Mouse (Mus musculus) heart, postnatal 10 days (tissue): Measurements from ENCODE around the gene Chd4. TPM values are rescaled to one million over a fixed set of nuclear protein-coding genes. Genes with fewer than 3 reads are reported as not detected.
"Not testable (repeated sequence)": the region's sequence is repeated elsewhere in the genome, so short reads cannot be mapped to it uniquely, and the experiment has no call there.

Source experiments
- DNase-seq, 2 experiments: peaks; one replicate each; pipeline ENCODE4 v3.0.0; 2021
- intact Hi-C: fragments of 180-260 bp; cut with DNase I; formaldehyde crosslinking; loops from one replicate; pipeline ENCODE4 v1.15.1; 2025
- total RNA-seq, 2 experiments: library from RNA; stranded (reverse); gene quantifications; 2 replicates each; pipeline ENCODE4 v1.2.3; 2021

Gene Chd4
- 100 to 1,000 TPM; 170 to 183 TPM for total RNA-seq

- intact Hi-C loops = loop anchor here (2.0 to 5.0 kb wide), 2 partner anchors 35 to 97 kb away; partner anchors contain the start of genes Mrpl51, Ncapd2 and Nop2
These were observed at the start of gene Chd4 for GRCm38 (mm10) chr6:125095391-125096278. TSS of gene Chd4 (plus strand) at chr6:125095981.

DNA sequence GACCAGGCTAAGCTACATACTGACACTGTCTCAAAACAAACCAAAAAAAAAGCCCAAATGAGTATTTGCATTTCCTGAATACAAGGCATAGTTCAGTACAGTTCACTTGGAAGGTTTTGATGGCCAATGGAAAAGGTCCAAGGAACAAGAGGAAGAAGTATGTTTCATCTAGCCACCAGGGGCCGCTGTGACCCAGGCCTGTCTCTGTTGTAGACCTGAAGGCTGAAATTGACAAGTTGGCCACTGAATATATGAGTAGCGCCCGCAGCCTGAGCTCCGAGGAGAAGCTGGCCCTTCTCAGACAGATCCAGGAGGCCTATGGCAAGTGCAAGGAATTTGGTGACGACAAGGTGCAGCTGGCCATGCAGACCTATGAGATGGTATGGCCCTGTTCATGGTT, 49.1 kb upstream of the Chd4 start:
- DNase-seq = peak; percentile 85 to 91
- intact Hi-C loops = loop anchor here (1.0 kb wide), 1 partner anchor 36 kb away; no protein-coding TSS in a partner anchor

More at GRCm38 (mm10) chr6:125095391-125096278, at the start of gene Chd4:
- peak; percentile 93 to 94 for DNase-seq

DNA sequence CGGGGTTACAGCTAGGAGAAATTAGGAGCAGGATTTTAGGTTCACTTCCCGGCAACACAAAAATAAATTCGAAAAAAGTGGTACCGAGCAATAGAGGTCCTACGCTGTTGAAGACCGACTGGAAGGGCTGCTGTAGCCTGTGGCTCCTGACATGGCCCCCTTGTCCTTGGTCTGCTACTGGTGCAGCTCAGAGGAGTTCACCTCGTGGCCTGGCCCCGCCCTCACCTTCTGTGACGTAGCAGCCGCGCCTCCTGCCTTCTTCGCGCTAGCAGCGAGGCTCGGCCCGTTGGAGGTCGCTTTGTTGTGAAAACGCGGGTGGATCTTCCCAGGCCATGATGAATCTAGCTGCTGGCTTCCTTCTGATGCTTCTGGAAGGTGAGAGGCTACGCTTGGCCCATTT, 46.1 kb upstream of the Chd4 start, which contains the start of gene Acrbp:
TSS of gene Acrbp (plus strand) at position 12 of the 400 bp plus-strand sequence.
- intact Hi-C loops = no loop called here

GRCm38 (mm10) chr6:125051237-125051636, 44.5 kb upstream of the Chd4 start:
- DNase-seq = no peak
- intact Hi-C loops = no loop called here

More for the DNA sequence above, 46.1 kb upstream of the Chd4 start, which contains the start of gene Acrbp:
- no peak for DNase-seq

DNA sequence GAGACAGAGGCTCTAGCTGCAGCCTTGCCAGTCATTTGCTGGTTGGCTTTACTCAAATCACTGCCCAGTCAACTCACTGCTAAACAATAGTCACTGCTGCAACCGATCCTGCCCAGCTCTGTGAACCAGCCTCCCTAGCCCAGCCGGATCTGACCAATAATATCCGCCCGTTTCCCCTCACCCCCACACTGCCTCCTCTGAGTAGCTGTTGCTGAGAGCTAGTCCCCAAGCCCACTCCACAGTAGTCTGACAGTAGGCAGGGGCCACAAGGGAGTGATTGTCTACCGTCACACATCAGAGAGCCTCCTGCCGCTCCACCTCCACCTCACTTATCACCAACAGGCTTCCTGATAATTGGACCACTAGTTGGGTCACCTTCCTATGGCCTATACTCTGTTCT, 34.3 kb upstream of the Chd4 start:
- no peak for DNase-seq
- intact Hi-C loops = no loop called here

DNA sequence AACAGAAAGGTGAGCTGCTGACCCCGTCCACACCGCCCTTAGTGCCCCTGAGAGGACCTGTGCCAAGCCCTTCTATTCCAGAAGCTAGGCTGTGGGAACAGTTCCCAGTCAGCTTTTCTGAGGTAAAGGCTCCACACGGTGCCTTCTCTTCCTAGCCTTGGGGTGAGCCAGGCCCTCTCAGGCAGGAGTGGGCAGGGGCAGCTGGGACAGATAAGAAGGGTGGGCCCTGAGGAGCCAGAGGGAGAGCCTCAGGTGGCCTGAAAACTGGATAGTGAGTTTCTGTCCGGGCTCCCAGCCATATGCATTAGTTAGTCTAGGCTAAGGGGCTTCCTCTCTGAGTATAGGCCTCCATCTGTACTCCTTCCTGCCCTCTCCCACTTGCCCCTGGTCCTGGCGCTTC, 33.3 kb upstream of the Chd4 start:
- no peak for DNase-seq
- intact Hi-C loops = no loop called here

DNA sequence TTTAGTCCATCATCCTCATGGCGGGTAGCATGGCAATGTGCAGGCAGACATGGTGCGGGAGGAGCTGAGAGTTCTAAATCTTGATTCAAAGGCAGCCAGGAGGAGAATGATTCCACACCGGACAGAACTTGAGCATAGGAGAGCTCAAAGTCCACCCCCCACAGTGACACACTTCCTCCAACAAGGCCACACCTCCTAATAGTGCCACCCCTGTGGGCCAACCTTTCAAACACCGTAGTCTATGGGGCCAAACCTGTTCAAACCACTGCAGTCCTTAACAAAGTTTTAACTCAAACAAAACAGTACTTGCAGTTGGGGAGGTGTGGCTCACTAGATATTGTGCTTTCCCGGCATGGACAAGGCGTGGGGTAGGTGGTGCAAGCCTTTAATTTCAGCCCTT, 31.9 kb upstream of the Chd4 start:
- intact Hi-C loops = no loop called here
- DNase-seq = no peak

- intact Hi-C loops, DNase-seq: not testable (repeated sequence)
These were observed 30.6 kb upstream of the Chd4 start for GRCm38 (mm10) chr6:125065223-125065622.

GRCm38 (mm10) chr6:125067571-125067995, 28.2 kb upstream of the Chd4 start, which contains the start of gene Lpar5:
TSS of gene Lpar5 (plus strand) at chr6:125067920.
- intact Hi-C loops = no loop called here
- no peak for DNase-seq

DNA sequence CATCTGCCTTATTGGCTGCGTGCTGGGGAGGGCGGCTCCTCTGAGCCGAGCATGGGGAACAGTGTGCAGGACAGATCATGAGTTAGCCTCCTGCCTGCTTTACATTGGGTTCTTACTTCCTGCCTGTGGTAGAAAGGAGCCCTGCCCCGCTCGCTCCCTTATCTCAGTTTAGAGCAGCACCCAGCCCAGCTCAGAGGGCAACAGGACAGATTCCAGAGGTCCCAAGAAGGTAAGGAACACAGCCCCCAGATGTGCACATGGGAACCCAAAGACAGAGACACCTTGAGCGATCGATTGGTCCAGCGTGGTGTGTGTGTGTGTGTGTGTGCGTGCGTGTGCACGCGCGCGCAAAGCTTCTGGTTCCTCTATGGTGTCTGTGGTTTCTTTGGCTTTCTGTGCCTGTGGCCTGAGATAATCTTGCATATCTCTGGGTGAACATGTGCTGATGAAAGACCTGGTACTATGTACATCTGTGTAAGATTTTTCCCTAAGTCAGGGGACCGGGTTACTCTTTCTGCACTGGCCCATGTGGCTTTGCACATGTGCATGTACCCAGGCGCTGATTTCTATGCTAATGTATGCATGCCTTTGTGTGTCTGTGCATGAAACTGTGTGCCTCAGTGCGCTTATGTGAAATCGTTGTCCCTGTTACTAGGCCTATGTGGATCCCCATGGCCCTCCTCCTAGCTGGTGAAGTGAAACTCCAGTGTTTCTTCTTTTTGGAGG, 24.4 kb upstream of the Chd4 start:
- no peak for DNase-seq
- intact Hi-C loops = no loop called here

DNA sequence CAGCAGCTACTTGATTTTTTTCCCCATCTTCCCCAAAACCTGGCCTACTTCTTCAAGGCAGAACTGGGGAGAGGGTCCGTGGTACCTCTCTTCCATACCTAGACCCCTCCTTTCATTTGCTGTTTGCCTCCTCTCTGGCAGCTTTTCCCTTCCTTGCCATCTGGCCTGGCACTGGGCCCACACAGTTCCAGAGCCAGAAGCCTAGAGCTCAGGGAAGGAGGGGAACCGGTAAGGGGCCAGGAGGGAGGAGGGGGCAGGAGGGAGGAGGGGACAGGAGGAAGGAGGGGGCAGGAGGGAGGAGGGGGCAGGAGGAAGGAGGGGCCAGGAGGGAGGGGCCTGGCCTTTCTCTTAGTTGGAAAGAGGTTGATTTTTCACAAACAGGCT, 23.9 kb upstream of the Chd4 start:
- intact Hi-C loops = no loop called here
- peak; percentile 31 to 56 for DNase-seq

DNA sequence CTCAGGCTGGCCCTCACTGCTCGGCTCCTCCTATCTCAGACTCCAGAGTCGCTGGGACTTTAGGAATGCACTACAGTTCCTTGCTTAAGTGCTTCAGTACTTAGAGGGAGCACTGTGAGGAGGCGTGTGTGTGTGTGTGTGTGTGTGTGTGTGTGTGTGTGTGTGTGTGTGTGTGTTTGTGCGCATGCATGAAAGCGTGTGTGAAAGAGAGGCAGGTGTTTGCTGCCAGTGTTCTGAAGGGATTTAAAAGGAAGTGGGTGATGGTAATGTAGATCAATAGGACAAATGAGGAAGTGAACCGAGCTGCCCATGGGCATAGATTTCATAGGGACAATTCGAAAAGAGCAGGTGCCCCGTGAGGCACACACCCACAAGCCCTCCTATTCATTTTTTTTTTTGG, 22.0 kb upstream of the Chd4 start:
- DNase-seq = no peak
- intact Hi-C loops = no loop called here

DNA sequence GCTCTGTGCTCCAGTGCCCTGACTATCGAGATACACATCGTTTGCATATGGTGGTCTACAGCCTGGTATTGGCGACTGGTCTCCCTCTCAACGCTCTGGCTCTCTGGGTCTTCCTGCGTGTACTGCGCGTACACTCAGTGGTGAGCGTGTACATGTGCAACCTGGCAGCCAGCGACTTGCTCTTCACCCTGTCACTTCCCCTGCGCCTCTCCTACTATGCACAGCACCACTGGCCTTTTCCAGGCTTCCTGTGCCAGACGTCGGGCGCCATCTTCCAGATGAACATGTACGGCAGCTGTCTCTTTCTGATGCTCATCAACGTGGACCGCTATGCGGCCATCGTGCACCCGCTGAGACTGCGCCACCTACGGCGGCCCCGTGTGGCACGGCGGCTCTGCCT, 14.4 kb upstream of the Chd4 start:
- peak in 1 of 2 experiments; percentile 27 for DNase-seq
- intact Hi-C loops = no loop called here

- intact Hi-C loops = loop anchor here (1.0 kb wide), 2 partner anchors 36 to 235 kb away; no protein-coding TSS in a partner anchor
- DNase-seq = peak; percentile 94 to 95
These were observed 13.8 kb upstream of the Chd4 start for GRCm38 (mm10) chr6:125081797-125082560.

DNA sequence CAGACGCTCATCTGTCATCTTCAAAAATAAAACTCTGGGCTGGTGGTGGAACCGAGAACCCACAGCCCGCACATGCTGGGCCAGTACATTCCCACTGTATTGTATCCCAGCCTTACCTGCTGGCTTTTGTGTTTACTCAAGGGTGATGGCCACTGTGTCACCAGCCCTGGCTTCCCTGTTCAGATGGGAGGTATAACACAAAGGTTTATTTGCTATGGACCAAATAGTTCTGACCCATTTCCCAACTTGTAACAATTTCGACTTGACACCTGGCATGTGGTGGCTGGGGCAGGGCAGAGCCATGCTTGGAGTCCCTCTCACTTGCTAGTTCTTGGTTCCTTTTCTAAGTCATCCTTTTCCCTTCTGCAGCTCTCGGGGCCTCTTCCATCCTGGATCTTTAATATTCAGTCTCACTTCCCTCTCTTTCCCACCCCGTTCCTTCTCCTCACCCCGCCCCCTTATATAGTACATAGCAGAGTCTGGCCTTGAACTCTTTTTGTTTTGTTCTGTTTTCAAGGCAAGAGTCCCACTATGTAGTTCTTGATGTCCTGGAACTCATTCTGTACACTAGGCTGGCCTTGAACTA, 12.9 kb upstream of the Chd4 start:
- DNase-seq = no peak
- intact Hi-C loops = loop anchor here (1.0 kb wide), 2 partner anchors 37 to 236 kb away; no protein-coding TSS in a partner anchor

GRCm38 (mm10) chr6:125084424-125084823, 11.4 kb upstream of the Chd4 start:
- DNase-seq = peak; percentile 74 to 80
- intact Hi-C loops = loop anchor here (1.0 kb wide), 1 partner anchor 180 kb away; no protein-coding TSS in a partner anchor

- intact Hi-C loops = no loop called here
- DNase-seq = no peak
These were observed 7.8 kb upstream of the Chd4 start for GRCm38 (mm10) chr6:125087937-125088336.

GRCm38 (mm10) chr6:125088561-125089321, 7.0 kb upstream of the Chd4 start:
- intact Hi-C loops = no loop called here

More at GRCm38 (mm10) chr6:125088561-125089321, 7.0 kb upstream of the Chd4 start:
- DNase-seq = peak; percentile 84
